Mouse (Mus musculus) left cerebral cortex, adult 11 months (tissue): ENCODE data around the gene Arl10.

Experiments
- DNase-seq: peaks from one replicate; pipeline ENCODE4 v3.0.0; 2022; ENCODE audit warnings: low spot score

Gene Arl10

DNA sequence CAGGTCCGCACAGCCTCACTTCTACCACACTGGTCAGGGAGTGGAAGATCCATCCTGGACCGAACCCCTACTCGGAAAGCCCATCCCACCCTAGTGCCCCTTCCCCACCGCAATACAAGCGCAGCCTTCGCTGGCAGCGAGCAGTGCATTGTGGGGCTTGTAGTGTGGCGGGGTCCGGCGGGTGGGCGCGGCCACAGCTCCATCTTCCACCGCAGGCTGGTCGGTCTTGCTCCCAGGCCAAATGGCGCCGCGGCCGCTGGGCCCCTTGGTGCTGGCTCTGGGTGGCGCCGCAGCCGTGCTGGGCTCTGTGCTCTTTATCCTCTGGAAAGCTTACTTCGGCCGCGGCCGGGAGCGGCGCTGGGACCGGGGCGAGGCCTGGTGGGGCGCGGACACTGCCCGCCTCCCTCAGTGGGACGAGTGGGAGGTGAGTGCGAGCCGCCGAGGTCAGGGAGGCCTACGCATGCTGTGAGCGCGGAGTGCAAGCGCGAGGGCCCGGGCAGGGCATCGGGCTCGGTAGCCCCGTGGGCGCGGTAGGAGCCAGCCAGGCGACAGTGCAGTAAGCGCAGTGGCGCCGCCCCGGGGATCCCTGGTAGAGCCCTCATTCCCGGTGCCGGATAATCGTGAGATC, at the start of gene Arl10:
Gene Arl10, plus strand, starts transcription at position 162 of the 628 bp plus-strand sequence.
- no peak for DNase-seq

- DNase-seq: no peak
Observed at GRCm38 (mm10) chr13:54527140-54527539, 47.7 kb upstream of the Arl10 start.

DNA sequence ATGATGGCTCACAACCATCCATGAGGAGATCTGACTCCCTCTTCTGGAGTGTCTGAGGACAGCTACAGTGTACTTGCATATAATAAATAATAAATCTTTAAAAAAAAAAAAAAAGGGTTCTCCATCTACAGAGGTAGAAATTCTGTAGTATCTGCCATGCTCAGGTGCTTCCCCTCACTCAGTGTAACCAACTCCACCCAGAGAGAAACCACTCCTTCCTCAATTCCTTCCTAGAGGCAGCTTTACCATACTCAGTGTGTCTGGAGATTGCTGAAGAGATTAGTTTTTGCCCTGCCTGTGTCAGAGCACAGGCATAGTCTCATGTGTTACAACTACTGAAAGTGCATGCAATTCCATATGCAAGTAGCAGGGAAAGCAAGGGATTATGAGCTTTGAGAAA, 42.7 kb upstream of the Arl10 start:
- no peak for DNase-seq

GRCm38 (mm10) chr13:54548036-54548435, 26.8 kb upstream of the Arl10 start:
- no peak for DNase-seq

DNA sequence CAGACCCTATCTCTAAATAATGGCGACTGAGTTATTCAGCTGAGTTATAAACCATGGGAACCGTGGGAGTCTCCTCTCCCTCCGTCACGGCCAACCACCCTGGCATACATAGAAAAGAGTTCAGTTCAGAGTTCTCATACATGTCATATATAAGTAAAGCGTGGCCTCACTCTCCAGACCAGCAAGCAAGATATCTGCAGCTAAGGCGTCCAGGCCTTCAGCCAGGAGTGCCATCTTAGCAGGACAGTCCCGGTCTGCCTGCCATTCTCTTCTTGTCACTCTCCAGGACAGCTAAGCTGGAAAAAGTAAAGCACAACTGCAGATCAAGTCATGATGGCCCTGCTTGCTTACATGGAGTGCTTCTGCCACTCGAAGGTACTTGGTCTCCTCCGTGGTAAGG, 18.6 kb upstream of the Arl10 start:
- DNase-seq: no peak

GRCm38 (mm10) chr13:54556796-54557195, 18.0 kb upstream of the Arl10 start:
- no peak for DNase-seq

DNA sequence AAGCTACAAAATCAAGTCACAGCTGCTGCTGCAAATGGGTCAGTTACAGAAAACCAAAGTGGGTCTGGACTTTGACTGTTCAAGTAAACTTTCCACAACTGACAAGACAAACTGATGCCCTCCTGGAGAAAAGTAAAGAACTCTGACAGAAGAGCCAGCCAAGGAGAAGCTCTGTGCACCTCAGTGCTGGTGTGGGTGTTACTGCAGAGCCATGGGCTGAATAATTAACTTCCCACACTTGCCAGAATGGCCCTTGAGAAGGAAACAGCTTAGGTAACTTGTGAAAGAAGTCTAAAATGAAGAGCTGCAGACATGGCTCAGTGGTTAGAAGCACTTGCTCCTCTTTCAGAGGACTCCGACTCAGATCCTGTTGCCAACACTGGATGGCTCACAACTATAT, 17.2 kb upstream of the Arl10 start:
- DNase-seq: no peak

DNA sequence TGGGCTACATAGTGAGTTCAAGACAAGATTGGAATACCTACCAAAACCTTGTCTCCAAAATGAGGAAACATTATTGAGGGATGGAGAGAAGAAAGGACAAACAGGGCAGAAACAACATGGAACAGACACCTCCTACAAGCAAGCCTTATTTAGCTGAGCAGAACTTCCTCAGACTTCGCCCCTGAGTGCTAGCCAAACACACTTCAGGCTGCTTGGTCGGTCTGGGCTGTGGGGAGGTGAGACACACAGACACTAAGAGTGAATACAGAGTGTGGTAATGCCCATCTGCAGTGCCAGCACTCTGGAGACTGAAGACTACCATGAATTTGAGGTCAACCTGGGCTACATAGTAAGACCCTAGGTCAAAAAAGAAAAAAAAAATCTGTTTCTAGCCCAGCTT, 15.2 kb upstream of the Arl10 start:
- DNase-seq: no peak

DNA sequence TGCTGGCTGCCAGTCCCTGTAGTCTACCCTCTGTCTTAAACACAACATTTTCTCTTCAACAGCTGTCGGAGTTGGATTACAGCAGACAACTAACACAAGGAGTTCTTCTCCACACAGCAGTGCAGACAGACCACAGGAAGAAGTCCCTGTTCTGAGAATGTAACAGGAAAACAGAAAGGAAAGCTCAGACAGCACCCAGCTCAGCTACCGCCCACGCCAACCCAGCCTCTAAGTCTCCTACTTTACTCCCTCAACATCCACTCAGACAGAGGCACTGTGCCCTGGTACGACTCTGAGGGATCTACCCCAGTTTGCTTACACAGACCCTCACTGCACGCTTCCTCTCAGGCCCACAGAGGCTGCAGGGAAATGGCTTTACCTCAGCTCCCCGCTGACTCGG, 14.2 kb upstream of the Arl10 start:
- no peak for DNase-seq

GRCm38 (mm10) chr13:54562562-54562961, 12.3 kb upstream of the Arl10 start:
- no peak for DNase-seq

- no peak for DNase-seq
Observed at GRCm38 (mm10) chr13:54564232-54565200, 10.3 kb upstream of the Arl10 start.

GRCm38 (mm10) chr13:54565201-54565581, 9.6 kb upstream of the Arl10 start, which contains the start of gene 4833439L19Rik:
Gene 4833439L19Rik, minus strand, starts transcription at chr13:54565435.
- DNase-seq: peak; percentile 90

DNA sequence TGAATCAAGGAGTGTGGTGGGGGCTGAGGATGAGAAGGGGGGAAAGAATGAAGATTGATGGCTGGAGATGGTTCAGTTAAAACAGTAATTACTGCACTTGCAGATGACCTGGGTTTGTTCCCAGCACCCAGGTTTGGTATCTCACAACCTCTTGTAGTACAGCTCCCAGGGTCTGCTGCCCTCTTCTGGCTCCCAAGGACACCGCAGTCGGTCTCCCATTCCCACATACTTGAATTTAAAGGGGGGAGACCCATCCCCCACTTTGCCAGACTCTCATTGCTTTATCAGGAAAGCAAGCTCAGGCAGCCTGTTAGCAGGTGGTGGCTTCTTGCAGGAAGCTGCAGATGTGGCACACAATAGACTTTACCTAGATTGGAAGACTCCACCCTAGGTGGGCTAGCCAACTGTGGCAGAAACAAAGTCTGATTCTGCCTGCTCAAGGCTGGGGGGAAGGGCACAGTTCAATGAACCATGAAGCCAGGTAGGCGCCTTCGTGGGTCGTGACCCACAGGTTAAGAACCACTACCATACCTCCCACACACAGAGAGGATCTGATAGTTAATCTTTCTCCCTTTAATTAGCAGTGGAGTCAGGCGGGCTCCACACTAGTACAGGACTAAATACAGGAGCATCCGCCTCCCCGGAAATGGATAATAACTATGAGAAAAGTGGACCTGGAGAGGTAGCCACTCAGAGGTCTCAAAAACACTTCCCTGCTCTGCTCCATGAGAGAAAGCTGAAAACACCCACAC, 9.0 kb upstream of the Arl10 start:
- DNase-seq: peak; percentile 44

DNA sequence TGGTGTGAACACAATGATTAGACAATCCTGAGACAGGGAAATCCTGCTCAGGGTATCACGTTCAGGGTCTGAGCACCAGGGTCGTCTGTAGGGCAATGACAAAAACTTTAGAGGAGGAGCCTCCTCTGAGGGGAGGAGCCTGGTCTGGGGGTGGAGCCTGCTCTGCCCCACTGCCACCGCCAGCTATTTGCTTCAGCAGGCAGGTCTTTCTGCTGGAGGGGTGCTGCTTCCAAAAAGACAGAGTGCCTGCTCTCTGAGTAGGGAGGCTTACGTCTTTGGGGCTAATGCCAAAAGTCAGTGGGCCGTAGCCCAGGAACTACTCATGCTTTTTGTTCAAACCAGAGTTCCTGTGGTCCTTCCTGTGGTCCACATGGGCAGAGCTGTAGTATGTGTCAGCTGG, 6.4 kb upstream of the Arl10 start:
- no peak for DNase-seq

- DNase-seq: no peak
Observed at GRCm38 (mm10) chr13:54569282-54569681, 5.5 kb upstream of the Arl10 start.

GRCm38 (mm10) chr13:54570736-54571135, 4.1 kb upstream of the Arl10 start:
- DNase-seq: no peak

- no peak for DNase-seq
Observed at GRCm38 (mm10) chr13:54571637-54572036, 3.2 kb upstream of the Arl10 start.

DNA sequence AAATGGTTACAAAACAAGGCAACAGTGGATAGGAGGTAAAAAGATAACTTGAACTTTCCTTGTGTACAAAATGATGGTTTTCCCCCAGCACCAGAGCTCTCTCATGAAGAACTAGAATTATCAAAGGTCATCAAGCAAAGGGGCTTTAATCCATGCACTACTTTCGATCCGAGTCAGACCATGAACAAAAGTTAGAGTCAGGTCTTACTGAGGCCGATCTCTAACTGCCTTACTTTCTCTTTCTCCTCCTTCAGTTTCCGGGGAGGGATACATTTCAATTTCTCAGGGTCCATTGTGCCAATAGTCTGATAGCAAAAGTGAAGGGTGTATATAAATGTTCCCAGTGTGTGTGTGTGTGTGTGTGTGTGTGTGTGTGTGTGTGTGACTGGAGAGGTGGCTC, 2.2 kb upstream of the Arl10 start:
- DNase-seq: no peak

DNA sequence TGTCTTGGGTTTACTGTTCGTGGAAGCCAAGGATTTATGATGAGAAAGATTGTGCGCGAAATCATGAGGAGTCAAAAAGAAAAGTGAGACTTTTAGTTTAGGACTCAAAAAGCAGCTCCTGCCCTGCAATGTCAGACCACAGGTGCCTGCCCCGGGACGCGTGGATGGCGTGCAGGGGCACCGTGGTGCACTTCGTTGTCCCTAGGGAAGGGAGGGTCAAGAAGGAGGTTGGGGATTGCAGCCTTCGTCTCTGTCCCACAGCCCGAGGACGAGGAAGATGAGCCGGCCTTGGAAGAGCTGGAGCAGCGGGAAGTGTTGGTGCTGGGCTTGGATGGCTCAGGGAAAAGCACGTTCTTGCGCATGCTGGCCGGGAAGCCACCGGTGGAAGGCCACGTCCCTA, 674 bp downstream of the Arl10 start:
- no peak for DNase-seq

GRCm38 (mm10) chr13:54577652-54578507, 3.1 kb downstream of the Arl10 start:
- DNase-seq: no peak

GRCm38 (mm10) chr13:54581385-54581784, 6.6 kb downstream of the Arl10 start:
- no peak for DNase-seq

DNA sequence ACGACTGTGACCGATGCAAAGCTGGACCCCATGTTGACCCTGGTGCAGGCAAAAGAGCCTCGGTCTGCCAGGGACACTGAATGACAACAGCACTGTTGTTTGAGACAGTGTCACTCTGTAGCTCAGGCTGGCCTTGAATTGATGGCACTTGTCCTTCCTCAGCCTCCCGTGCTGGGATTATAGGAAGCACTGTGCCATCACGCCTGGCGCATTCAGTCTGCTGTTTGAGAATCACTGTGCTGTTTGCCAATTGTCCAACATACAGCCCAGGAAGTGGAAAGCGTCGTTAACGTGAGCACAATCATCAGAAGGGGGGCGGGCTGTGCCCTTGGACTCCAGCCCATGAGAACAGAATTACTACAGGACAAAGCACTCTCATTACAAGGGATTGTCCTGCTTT, 7.3 kb downstream of the Arl10 start:
- no peak for DNase-seq
